Mouse (Mus musculus): ENCODE data around the gene Scrn1.

GRCm38 (mm10) chr6:54562018-54562809 is 4.1 kb downstream of the Scrn1 start:
- TF ChIP-seq CTCF (IDR thresholded peaks at IDR 0.05; ENCODE audit: low read depth, low read length) (no peak), POLR2A (IDR thresholded peaks at IDR 0.05; ENCODE audit: borderline replicate concordance, low read depth, low read length) (no peak)
